ENCODE assay signal across 9 mouse cellular contexts in the genomic region with DNA sequence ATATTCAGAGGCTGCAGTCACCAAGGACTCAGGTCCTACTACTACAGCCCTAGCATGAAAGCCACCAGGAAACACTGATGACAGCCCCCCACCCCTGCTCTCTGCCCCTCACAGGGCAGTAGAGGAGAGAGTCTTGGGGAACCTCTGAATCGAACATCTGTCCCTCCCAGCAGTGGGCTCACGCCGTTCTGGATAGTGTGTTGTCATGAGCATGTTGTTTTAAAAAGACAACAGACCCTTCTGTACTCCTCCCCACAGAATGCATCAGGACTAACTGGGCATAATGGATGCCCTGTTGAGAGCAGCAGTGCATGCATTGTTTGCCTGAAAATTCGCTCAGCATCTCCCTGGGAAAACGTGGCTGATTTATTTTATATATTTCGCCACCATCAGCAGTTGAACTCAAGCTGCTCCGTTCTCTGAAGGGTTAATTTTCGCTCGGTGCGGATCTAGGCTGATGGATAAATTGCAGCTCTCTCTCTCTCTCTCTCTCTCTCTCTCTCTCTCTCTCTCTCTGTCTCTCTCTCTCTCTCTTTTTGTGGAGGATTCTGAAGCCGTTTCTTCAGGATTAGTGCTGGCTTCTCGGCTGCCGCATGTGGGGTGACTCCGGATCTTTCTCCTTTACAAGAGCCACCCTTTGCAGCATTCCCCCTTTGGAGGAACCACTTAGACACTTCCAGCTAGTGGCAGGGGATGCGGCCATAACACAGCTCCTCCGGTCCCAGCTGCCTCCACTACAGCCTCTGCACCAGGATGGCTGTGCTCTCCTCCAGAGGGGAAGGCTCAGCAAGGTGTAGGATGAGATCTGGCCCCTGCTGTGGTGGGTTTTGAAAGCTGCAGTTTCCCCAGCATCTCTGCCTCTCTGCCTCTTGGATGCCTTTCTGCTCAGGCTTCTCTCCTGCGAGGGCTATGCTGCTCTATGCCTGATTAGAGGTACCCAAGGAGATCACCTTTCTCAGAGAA.
DNase-seq lines count a peak whose midpoint lies in the region; ATAC-seq and TF ChIP-seq lines count a peak whose summit lies in the region.
"Had no signal": no experiment of that assay in that cellular context is flagged by ENCODE, and none has a peak within 500 bp of the region (broad histone marks: within the 10 kb centered on the region; RNA-seq: fewer than 3 reads in every experiment).

No protein-coding gene starts in this region.

- no peaks in the 10 kb centered on the region for H3K9me3 ChIP-seq in limb, embryonic 11.5 days (ENCODE audit: control insufficient read depth, low read length)
- H3K9me3 ChIP-seq in stomach, embryonic 15.5 days = no peaks in the 10 kb centered on the region
- no peaks in the 10 kb centered on the region for H3K9me3 ChIP-seq in liver, embryonic 11.5 days (ENCODE audit: control insufficient read depth, low read length)
- H3K9me3 ChIP-seq: liver, embryonic 13.5 days had no signal

- ATAC-seq in limb, embryonic 11.5 days (ENCODE audit: insufficient number of reproducible peaks, low FRiP score, low TSS enrichment, low read depth) = no peak
- no peak; the same call in 1 of the 2 replicates for ATAC-seq in stomach, embryonic 15.5 days (ENCODE audit: insufficient read depth, low FRiP score, low read depth)
- no peak for ATAC-seq in liver, embryonic 11.5 days (replicated peaks; ENCODE audit: low FRiP score)

- no peak overlapping the region for H3K27ac ChIP-seq in limb, embryonic 11.5 days (replicated peaks; ENCODE audit: low read depth, low read length)
- H3K27ac ChIP-seq in stomach, embryonic 15.5 days = peak overlapping the region; percentile 31; the same call in 1 of the 2 replicates
- no peak overlapping the region for H3K27ac ChIP-seq in liver, embryonic 11.5 days (ENCODE audit: low read depth, low read length)
- H3K27ac ChIP-seq: liver, embryonic 13.5 days had no signal

- H3K36me3 ChIP-seq in limb, embryonic 11.5 days (ENCODE audit: control insufficient read depth, insufficient read depth, low read length) = no peaks in the 10 kb centered on the region
- no peaks in the 10 kb centered on the region for H3K36me3 ChIP-seq in stomach, embryonic 15.5 days
- H3K36me3 ChIP-seq in liver, embryonic 11.5 days (ENCODE audit: control insufficient read depth, insufficient read depth, low read length) = no peaks in the 10 kb centered on the region
- H3K36me3 ChIP-seq: liver, embryonic 13.5 days had no signal

- TF ChIP-seq POLR2A in lung, adult 2 months (IDR thresholded peaks at IDR 0.05; ENCODE audit: borderline replicate concordance, extremely low read depth, low read depth, low read length) = no peak

- peaks cover 11% of the 10 kb centered on the region; the same call in 1 of the 2 replicates for H3K4me1 ChIP-seq in limb, embryonic 11.5 days (ENCODE audit: control insufficient read depth, insufficient read depth, low read length)
- 0 out of 2 replicates have a peak, but pooled peaks cover 9% of the 10 kb centered on the region for H3K4me1 ChIP-seq in stomach, embryonic 15.5 days
- H3K4me1 ChIP-seq in liver, embryonic 11.5 days (replicated peaks; ENCODE audit: control insufficient read depth, insufficient read depth, low read length) = no peaks in the 10 kb centered on the region
- no peaks in the 10 kb centered on the region for H3K4me1 ChIP-seq in lung, adult 2 months (ENCODE audit: control insufficient read depth, insufficient read depth, low read length)
- H3K4me1 ChIP-seq: liver, embryonic 13.5 days had no signal

- no peak for TF ChIP-seq CTCF in lung, adult 2 months (IDR thresholded peaks at IDR 0.05; ENCODE audit: insufficient read depth, low read length)

- H3K9ac ChIP-seq in limb, embryonic 11.5 days (ENCODE audit: low read length) = peak overlapping the region; percentile 41
- no peak overlapping the region for H3K9ac ChIP-seq in stomach, embryonic 15.5 days
- H3K9ac ChIP-seq in liver, embryonic 11.5 days (ENCODE audit: low read depth, low read length) = no peak overlapping the region
- H3K9ac ChIP-seq: liver, embryonic 13.5 days had no signal

- H3K4me3 ChIP-seq in limb, embryonic 11.5 days (ENCODE audit: low read depth, low read length) = peak overlapping the region; percentile 19
- peak overlapping the region; percentile 21 for H3K4me3 ChIP-seq in stomach, embryonic 15.5 days (replicated peaks)
- H3K4me3 ChIP-seq in liver, embryonic 11.5 days (ENCODE audit: low read depth, low read length) = no peak overlapping the region
- no peak overlapping the region for H3K4me3 ChIP-seq in lung, adult 2 months (replicated peaks; ENCODE audit: extremely low read depth, low read depth, low read length)
- H3K4me3 ChIP-seq: liver, embryonic 13.5 days had no signal

- 11% methylated on average over 17 of the region's 17 CpGs for WGBS in limb, embryonic 11.5 days
- WGBS in stomach, embryonic 15.5 days = 16% methylated on average over 17 of the region's 17 CpGs
- WGBS in liver, embryonic 11.5 days = 38% methylated on average over 17 of the region's 17 CpGs
- 20% methylated on average over 17 of the region's 17 CpGs for WGBS in lung, adult 2 months

- DNase-seq in adrenal gland, postnatal 10 days = peak; percentile 10
- DNase-seq in adrenal gland, postnatal 36 days = no peak
- DNase-seq in right cerebral cortex, adult 18-20 months = peak; percentile 68
- DNase-seq in right cerebral cortex, postnatal 10 days (ENCODE audit: low spot score in 2 of 2) = no peak
- DNase-seq in limb, embryonic 11.5 days (ENCODE audit: low spot score) = peak; percentile 42
- no peak for DNase-seq in liver, embryonic 11.5 days (ENCODE audit: low spot score)
- DNase-seq in lung, adult 2 months = no peak
- DNase-seq: liver, embryonic 13.5 days had no signal

- no peaks in the 10 kb centered on the region for H3K27me3 ChIP-seq in limb, embryonic 11.5 days (ENCODE audit: control insufficient read depth, insufficient read depth, low read length)
- H3K27me3 ChIP-seq in stomach, embryonic 15.5 days (replicated peaks) = no peaks in the 10 kb centered on the region
- H3K27me3 ChIP-seq in liver, embryonic 11.5 days (replicated peaks; ENCODE audit: control insufficient read depth, insufficient read depth, low read length) = peaks cover 4% of the 10 kb centered on the region

- H3K4me2 ChIP-seq in limb, embryonic 11.5 days (ENCODE audit: low read depth, severe bottlenecking) = peak overlapping the region; percentile 49
- H3K4me2 ChIP-seq in stomach, embryonic 15.5 days = peak overlapping the region; percentile 43
- H3K4me2 ChIP-seq in liver, embryonic 11.5 days = no peak overlapping the region
- H3K4me2 ChIP-seq: liver, embryonic 13.5 days had no signal

Comparison
In these comparisons a context has a peak if more than half of its experiments do, and no peak if none do; other contexts are left out.
1. DNase-seq: peak in adrenal gland, postnatal 10 days (single experiment), right cerebral cortex, adult 18-20 months (single experiment) and limb, embryonic 11.5 days (single experiment); none in adrenal gland, postnatal 36 days (0 of 2), right cerebral cortex, postnatal 10 days (0 of 2), liver, embryonic 11.5 days (single experiment) and lung, adult 2 months (single experiment).
2. H3K4me3 ChIP-seq: peak in limb, embryonic 11.5 days (single experiment) and stomach, embryonic 15.5 days (single experiment); none in liver, embryonic 11.5 days (single experiment) and lung, adult 2 months (single experiment).